Mouse (Mus musculus) bone marrow macrophage, adult 2 months (primary cell): ENCODE results near the gene Fam151a. TPM values are rescaled to one million over a fixed set of nuclear protein-coding genes. Genes with fewer than 3 reads are reported as not detected.

ENCODE experiments used
- H3K27ac ChIP-seq: 2 replicates; pipeline ENCODE4 v1.5.1; 2012; ENCODE audit warnings: low read depth, low read length; ENCODE audit not compliant: insufficient read depth
- H3K4me1 ChIP-seq: 2 replicates; pipeline ENCODE4 v1.6.1; 2012; ENCODE audit warnings: low read length; ENCODE audit not compliant: control insufficient read depth, insufficient read depth
- H3K4me3 ChIP-seq: 2 replicates; pipeline ENCODE4 v1.5.1; 2012; ENCODE audit warnings: mild to moderate bottlenecking, low read length, moderate library complexity; ENCODE audit not compliant: insufficient read depth
- CTCF ChIP-seq: IDR thresholded peaks from 2 replicates; pipeline ENCODE4 v1.5.1; 2012; ENCODE audit warnings: low read depth, mild to moderate bottlenecking, low read length, moderate library complexity
- POLR2A ChIP-seq: IDR thresholded peaks from 2 replicates; pipeline ENCODE4 v1.6.1; 2012; ENCODE audit warnings: mild to moderate bottlenecking, low read depth, low read length, borderline replicate concordance
- polyA plus RNA-seq: library from polyadenylated mRNA; stranded (reverse); fragments of >200 nt; gene quantifications from 2 replicates; pipeline ENCODE4 v1.2.4, GENCODE M21; 2012; ENCODE audit not compliant: missing spikeins, insufficient read depth, insufficient read length

Gene Fam151a
- polyA plus RNA-seq, result not detected in 2 replicates

DNA sequence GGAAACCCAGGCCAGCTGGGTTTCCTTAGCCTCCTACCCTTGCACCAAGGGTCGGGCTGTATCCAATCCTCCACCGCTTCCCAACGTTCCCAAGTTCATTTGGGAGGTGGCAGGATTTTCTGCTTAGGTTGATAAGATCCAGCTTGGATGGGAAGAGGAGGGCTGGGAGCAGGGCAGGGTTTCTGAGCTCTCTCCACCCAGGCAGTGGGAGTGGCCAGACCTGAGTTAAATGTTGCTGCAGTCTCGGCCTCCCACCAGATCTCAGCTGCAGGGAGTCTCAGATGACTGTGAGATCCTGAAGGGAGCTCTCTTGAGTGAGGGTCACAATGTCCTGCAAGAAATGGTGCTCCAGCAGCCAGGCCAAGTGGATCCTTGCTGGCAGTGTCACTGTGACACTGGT is at the start of gene Fam151a:
Gene Fam151a (plus strand): TSS at position 254 of the 400 bp plus-strand sequence.
- Histone ChIP-seq H3K27ac (no peak within 1 kb of the TSS), H3K4me1 (no peaks in the 10 kb centered on the region), H3K4me3 (no peak within 1 kb of the TSS)
- TF ChIP-seq POLR2A, result no peak
- no peak for TF ChIP-seq CTCF

DNA sequence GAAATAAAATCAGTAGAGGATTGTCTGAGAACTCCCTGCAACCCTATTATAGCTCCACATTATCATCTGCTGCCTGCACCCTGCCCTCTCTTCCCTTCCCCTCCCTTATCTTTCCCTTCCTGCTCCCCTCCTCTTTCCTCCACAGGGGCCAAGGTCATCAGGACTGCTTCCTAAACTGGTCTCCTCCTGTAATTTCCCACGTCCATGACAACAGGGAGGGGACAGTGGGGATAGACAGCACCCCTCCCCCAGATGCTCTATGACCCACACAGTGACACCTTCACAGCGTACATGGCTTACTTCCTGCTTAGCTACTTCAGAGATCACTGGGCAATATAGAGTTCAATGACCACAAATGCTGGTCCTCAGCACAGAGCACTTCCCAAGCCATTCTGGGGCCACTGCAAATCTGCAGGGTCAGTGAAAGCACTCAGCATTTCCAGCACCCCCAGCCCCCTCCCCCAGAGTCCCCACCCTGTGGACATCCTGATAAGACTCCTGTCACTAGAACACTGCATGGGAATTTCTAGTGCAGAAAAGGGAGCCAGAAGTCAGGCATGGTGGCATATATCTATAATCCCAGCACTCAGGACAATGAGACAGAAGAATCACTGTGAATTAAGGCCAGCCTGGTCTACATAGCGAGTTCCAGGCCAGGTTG is 44.9 kb upstream of the Fam151a start:
- no peak for TF ChIP-seq CTCF
- no peak for TF ChIP-seq POLR2A
- H3K4me3 ChIP-seq, result no peak overlapping the region
- H3K27ac ChIP-seq, result no peak overlapping the region
- no peaks in the 10 kb centered on the region for H3K4me1 ChIP-seq

DNA sequence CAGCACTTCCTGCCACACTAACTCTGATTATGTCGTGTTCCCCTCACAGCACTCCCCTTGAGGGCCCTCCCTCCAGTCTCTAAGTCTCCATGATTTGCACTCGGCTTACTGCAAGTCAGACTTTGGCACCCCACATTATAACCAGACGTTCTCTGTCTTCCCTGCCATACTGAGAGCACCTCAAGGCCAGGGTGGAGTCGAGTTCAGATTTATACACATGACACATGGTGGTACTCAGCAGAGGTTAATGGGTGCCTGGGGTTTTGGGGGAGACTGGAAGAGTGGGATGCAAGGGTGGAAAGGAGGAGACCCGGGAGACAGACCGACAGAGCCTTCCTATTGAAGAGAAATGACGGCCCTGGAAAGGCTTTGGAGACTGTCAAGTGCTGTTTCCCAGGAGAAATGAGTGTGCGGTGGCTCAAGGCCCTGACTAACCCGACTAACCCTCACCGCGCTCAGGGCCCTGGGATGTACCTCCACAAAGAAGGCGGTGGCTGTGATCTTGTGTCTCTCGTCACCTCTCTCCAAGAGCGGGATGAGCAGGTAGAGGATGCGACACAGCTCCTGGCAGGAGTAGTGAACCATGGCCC is 39.8 kb upstream of the Fam151a start:
- no peak overlapping the region for H3K4me3 ChIP-seq
- H3K27ac ChIP-seq, result no peak overlapping the region
- H3K4me1 ChIP-seq, result no peaks in the 10 kb centered on the region
- no peak for TF ChIP-seq CTCF
- TF ChIP-seq POLR2A, result no peak

DNA sequence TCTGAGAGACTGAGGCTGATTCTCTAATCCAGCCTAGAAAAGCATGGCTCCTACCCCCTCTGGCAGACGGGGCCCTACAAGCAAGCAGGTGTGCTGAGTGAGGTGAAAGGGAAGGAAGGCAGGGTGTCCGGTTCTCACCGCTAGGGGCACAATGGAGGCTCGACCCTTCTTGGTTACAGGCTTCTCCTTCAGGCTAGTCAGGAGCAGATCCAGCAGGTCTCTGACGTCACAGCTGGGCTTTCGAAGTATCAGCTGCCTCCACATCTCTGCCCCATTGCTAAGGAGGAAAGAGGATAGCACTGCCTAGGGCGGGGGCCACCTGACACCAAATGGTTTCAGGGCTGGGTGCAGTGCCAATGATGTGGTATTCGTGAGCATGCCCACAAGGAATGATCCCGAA is 33.7 kb upstream of the Fam151a start:
- TF ChIP-seq CTCF (peak; percentile 30; the same call in 1 of the 2 replicates), POLR2A (no peak)
- no peak overlapping the region for H3K27ac ChIP-seq

DNA sequence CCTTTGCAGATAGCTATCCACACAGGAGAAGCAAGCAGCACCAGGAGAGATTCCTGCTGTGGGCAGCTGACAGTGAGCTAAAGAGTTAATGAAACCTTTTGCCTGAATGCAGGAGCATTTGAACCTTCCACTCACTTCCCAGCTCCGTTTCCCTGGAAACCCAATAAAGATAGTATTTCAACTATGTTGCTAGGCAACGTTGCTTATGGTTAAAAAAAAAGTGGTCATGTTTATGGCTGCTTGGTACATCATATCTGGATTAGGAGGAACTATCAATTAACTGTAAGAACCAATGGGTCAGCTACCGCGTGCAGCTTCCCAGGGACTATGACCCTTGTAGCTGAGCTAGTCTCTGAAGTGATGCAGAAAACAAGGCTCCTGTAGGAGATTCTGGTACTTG is 32.9 kb upstream of the Fam151a start:
- no peaks in the 10 kb centered on the region for H3K4me1 ChIP-seq
- TF ChIP-seq CTCF, result no peak
- TF ChIP-seq POLR2A, result no peak
- H3K4me3 ChIP-seq, result no peak overlapping the region
- no peak overlapping the region for H3K27ac ChIP-seq

More for the DNA sequence above, 33.7 kb upstream of the Fam151a start:
- no peaks in the 10 kb centered on the region for H3K4me1 ChIP-seq
- no peak overlapping the region for H3K4me3 ChIP-seq

DNA sequence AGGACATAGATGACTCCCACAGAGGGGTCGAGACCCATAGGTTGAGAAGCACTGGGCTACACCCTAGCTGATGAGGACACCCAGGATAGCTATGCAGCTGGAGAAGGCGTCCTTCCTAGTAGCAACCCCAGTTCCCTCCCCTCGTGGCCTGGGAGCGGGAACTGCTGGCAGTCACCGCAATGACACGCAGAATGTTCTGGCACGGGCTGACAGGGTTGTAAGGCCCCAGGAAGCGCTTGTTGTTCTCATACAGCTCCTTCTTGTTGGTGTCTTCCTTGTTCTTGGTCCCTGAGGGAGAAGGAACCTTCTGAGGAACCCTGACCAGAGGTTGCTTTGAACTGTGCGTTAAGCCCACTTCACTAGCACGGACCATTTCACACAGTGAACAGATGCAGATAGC is 29.7 kb upstream of the Fam151a start:
- H3K27ac ChIP-seq, result no peak overlapping the region
- no peak for TF ChIP-seq CTCF
- no peak for TF ChIP-seq POLR2A
- no peaks in the 10 kb centered on the region for H3K4me1 ChIP-seq
- H3K4me3 ChIP-seq, result no peak overlapping the region

DNA sequence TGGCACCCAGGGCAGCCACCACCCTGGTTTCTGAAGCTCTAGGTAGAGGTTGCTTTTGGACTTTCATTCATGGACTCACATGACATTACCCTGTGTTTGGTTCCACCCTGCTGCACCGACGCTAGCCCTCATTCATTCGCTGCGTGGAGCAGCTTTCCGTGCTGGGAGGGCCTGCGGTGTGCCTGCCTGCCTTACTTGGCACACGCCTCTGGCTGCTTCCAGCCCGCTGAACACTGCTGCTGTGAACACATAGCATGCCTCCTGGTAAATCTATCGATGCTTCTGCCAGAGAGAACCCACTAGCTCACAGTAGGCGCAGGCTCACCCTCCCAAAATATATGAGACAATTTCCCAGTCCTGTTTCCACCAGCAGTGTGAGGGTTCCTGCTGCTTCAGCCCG is 29.3 kb upstream of the Fam151a start:
- Histone ChIP-seq H3K27ac (no peak overlapping the region), H3K4me1 (no peaks in the 10 kb centered on the region), H3K4me3 (no peak overlapping the region)
- TF ChIP-seq CTCF (no peak), POLR2A (no peak)

DNA sequence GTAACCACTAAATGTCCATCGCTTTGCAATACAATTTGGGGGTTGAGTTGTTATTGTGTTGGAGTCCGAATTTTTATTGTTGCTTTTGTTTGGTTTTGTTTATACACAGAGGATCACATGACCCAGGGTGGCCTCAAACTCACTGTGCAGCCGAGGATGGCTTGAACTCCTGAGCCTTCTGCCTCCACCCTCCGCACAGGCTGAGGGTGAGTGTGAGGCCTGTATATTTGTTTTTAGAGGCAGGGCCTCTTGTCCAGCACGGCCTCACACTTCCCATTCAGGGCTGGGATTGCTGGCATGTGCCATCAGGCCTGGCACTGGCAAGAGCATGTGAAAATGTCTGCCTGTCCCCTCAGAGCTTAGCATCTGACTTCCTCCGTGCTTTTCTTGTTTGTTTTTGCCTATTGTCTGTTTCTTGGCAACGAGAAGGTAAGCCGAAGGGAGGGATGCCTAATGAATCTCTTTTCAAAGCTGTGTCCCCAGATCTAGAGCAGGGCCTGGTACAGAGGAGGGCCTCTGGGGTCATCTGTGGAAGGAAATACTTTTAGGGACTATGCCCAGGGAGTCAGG is 28.5 kb upstream of the Fam151a start:
- TF ChIP-seq POLR2A, result no peak
- no peak for TF ChIP-seq CTCF
- Histone ChIP-seq H3K4me3 (no peak overlapping the region), H3K27ac (no peak overlapping the region), H3K4me1 (no peaks in the 10 kb centered on the region)

DNA sequence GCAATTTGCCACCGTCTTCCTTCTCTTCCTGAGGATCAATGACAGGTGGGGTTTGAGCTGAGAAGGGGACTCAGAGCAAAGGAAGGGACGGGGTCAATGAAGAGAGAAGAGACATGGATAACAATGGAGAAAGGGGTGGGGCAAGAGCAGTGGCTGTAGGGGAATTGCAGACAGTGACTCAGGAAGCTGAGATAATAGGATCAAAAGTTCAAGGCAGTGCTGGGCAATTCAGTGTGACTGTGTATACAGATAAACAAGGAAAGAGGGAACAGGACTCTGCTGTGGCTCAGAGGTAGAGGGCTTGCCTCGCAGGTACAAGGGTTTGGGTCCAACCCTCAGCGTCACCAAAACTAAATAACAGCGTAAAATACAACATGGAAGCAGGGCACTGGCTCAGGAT is 25.7 kb upstream of the Fam151a start:
- Histone ChIP-seq H3K4me1 (no peaks in the 10 kb centered on the region), H3K27ac (no peak overlapping the region), H3K4me3 (no peak overlapping the region)
- TF ChIP-seq POLR2A, result no peak

DNA sequence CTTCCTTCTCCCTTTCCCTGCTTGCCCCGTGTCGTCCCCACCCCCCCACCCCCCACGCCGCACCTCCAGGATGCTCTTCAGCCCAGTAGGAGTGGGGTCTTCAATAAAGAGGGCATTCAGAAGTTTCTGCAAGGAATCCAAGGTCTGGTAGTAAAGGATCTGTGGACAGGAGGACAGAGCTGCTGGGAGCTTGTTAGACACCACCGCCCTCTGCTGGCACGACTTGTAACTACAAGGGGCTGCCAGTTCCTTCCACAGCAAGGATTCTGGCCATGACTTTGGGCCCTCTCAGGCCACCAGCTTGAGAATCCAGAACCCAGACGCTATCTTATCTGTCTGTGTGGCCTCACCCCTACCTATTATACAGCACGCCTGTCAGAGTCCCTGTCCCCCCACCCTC is 25.3 kb upstream of the Fam151a start:
- no peak overlapping the region for H3K27ac ChIP-seq
- TF ChIP-seq CTCF, result peak; percentile 73
- TF ChIP-seq POLR2A, result no peak
- H3K4me3 ChIP-seq, result no peak overlapping the region
- H3K4me1 ChIP-seq, result no peaks in the 10 kb centered on the region
